Mouse (Mus musculus) spleen, postnatal 4 days (tissue): Measurements from ENCODE around the gene Sumf1.

Experiments
- DNase-seq, 2 experiments: peaks; one replicate each; pipeline ENCODE4 v3.0.0; 2022; ENCODE audit warnings: low spot score in 2 of 2

The Sumf1 gene

DNA sequence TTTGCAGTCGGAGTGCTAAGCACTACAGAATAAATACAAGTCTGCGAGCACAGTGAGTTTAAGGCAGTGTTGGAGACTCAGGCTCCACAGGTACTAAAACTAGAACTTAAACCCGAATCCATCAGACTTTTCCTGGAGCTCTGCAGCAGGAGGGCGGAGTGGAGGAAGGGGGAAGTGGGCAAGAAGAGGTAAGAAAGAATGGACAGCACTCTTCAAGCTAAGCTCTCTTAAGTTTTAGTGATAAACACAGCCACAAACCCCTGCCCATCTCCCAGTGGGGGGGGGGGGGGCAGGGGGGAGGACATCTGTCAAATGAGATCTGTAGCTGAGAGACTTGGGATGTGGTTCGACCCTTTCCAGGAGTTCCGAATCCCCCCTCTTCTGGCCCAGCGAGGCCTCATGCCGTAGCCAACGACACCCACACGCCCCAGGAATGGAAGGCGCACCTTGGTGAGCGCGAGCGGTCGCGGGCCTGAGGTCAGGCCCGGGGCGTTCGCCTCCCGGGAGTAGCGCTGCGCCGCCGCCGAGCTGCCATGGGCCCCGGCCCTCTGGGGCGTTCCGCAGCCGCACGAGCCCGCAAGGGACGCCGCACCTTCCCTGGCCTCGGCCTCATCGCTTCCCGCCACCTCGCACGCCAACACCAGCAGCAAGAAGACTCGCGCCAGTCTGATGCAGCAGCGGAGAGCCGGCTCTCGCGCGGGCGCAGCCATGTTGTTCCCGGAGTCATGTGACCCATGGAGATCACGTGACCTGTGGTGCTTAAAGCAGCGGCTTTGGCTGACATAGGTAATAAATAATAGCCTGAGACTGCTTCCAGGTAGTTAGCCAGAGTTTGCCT lies at the start of gene Sumf1:
TSS of gene Sumf1 (minus strand) at position 736 of the 838 bp plus-strand sequence.
- DNase-seq: peak; percentile 83 to 90

DNA sequence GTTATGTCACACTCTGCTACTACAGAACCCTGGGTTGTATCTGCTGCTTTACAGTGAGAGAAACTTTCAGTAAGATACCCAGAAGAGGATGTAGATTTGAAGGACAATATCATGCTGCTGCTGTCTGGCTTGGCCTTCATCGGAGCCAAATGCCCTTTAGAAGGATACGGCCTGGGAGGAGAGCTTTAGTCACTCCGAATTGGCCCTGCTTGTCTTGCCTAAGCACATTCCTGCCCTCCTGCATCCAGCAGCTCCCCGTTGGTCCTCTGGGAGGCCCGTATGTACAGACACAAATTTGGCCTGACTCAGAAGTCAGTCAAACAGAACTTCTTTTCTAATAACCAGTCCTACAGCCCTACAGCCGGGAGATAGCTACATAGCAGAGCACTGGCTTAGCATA lies 49.2 kb upstream of the Sumf1 start:
- no peak for DNase-seq

DNA sequence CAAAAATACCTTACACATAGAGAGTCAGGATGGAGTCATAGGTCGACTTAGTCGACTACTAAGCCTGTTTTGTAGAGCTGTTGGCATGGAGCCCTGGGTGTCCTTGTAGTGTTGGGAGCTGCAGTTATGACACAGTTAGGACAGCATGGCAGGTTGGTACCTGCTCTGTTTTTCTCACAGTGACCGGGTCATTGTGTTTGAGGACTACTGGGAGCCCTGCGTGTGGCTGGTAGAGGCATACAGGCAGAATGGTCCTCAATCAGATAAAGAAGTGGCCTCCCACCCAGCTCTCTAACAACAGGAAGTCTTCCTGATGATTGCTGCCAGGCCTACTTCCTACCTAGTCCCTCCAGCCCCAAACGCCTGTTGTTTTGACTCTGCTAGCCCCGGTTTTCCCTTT lies 47.7 kb upstream of the Sumf1 start:
- DNase-seq: no peak

DNA sequence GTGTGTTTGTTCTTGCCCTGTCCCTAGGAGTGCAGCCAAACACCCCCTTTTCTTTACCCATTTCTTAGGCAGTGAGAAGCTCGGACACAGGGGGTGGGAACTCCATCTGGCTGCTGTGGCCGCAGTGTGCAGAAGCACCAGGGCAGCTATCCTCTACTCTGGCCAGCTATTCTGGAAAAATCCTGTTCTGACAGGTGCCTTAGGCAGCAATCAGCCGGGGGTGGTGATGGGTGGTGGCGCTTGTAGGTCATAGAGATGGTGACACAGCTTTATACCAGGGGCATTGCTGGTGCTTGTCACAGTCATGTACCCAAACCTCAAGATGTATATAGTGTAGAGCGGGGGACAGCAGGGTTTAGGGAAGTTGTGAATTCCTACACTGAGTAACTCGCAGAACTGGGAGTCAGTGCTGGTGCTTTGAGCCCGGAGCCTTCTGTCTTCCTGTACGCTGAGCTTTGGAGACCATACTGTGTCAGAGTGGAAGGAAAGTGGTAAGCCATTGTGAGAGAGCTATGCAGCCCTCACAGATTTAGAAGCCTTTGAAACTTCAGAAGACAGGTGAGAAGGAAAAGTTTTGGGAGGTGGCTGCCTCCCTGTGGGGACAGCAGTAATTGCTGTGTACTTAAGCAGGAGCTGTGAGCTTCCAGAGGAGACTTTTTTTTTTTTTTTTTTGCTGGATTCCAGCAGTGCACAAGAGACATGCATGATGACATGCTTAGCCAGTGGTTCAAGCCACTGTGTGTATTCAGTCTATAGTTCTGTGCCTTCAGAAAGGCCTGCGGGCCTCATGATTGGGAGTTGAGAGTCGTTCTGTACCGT lies 46.7 kb upstream of the Sumf1 start:
- DNase-seq: no peak

DNA sequence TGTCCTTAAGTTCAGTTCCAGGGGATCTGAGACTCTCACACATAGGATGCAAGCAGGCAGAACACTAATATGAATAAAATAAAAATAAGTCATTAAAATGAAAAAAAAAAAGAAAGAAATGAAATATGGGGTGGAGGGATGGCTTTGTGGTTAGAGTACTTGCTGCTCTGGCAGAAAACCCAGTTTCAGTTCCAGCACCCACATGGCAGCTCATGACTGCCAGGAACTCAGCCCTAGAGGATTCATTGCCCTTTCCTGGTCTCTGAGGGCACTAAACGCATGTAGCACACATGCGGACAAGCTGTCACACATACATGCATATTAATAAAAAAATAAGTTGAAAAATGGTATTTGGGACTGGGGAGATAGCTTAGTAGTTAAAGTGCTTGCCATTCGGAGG lies 45.2 kb upstream of the Sumf1 start:
- DNase-seq: no peak

DNA sequence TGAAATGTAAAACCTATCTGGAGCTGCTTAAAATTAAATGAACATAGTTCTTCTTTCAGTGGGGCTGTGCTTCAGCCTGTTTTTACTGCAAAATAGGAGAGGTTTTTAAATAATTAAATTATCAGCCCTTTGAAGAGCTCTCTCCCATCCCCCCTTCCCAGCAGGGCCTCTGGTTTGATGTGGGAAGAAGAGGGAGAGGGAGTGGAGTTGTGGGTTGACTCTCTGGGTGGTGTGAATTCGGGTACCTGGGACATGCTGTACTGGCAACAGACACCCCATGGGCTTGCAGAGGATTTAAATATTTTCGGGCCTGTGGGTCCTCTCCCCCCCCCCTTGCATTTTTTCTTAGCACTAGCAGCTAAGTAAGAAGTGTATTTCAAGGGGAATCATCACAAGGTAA lies 43.2 kb upstream of the Sumf1 start:
- no peak for DNase-seq

DNA sequence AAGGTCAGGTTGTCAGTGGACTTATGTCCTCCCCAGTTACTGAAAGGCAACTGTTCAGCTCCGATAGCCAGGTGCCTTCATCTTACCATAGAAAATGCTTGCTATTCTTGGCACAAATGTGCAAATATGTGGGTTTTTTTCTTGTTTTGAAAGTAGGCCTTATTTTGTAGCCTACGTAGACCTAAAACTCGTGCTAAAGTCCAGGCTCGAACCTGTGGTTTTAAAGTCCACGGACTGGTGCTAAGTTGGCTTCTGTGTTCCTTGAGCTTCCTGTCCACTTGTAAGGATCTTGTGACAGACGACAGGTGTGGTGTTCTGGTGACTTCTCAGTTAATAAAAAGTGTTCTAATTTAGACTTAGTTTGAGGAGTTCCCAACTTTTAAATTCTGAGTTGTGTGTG lies 42.7 kb upstream of the Sumf1 start:
- no peak for DNase-seq

DNA sequence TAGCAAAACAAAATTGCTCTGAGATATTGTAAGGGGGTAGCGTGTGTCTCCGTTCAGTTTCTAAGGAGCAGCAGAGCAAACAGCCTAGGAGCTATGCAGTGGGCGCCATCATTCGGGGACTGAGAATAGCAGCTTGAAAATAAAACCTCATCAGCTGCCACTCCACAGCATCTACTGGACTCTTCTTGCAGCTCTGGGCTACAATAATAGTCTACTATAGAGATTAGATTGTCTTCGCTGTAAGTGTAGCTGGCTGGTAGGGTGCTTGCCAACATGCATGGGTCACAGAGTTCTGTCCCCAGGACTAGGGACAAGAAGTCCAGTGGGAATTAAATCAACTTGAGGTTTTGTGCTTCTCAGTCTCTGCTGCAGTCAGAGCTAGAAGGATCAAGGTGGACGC lies 42.1 kb upstream of the Sumf1 start:
- DNase-seq: no peak

DNA sequence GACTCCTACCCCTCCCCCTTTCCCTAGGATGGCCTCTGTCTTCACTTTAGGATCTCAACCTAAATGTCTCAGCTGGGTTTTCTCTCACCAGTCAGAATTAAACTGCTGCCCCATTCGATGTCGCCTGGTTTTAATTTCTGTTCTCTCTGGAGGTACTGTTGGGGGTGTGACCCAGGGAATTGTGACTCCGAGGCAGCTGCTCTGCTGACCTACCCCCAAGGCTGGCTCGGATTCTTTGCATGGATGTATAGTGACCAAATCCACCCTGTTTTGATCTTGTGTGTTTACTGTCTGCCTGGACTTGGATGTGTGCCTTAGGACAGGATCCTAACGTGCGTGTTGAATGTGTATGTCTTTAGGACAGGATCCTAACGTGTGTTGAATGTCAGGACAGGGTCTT lies 40.8 kb upstream of the Sumf1 start:
- DNase-seq: no peak

DNA sequence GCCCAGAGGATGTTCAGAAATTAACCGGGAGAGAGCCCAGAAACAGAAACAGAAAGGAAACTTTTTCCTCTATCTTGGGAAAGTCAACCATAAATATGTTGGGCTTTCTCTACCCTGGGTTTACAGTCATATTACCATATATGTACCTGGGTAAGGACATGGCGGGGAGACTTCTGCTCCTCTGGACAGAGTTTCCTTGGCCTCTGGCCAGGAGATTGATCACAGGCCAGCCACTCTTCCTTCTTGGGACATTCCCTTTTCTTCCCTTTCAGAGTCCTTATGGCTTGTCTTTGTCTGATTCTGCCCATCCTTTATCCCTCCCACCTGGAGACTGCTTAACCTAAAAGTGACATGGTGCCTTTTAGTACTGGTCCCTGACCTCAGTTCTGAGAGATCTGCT lies 39.6 kb upstream of the Sumf1 start:
- DNase-seq: no peak

DNA sequence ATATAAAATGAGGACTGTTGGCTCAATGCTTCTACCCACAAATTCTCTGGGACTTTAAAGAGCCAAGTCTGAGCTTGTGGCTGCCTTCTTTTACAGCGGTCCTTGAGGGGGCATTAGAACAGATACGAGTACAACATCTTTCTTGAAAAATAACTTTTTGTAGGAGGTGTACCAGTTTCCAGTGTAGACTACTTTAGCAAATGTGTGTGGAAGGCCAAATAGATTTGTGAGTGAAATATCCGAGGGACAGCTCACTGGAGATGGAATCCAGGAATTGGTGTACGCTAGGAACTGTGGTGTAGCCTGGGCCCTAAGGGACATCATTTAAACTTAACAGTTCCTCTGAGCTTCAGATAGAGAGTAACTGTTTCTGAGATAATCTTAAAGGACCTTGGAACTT lies 39.0 kb upstream of the Sumf1 start:
- DNase-seq: no peak

DNA sequence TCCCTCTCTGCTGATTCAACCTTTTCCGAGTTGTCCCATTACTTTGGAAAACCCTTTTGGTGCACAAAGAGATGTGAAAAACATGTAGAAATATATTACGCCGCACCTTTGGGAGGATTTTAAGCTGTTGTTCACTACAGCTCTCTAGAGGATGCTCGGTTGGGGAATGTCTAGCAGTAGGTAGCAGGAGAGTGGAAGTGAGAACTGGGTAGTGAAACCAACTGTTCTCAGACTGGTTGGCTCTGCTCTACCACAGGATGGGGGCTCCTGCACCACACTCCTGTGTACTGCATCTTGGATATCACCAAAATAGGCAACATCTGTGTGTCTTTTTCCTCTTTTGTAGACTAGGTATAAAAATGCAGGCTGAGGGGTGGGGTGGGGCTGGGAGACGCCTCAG lies 37.5 kb upstream of the Sumf1 start:
- no peak for DNase-seq

DNA sequence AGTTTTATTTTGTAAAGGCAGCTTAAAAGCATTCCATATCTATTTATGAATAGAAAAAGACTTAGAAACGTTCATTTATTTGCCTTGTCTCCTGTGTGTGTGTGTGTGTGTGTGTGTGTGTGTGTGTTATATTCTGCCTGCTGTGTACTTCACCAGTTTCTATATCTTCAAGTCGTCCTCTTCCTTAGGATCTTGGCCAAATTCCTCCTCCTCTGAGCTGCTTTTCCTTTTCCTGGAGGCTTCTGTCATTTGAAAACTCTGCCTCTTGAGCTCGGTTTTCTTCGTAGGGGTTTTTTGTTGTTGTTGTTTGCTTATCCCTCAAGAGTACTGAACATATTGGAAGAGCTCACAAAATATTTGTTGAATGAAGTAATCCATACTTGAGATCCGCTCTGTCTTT lies 37.1 kb upstream of the Sumf1 start:
- no peak for DNase-seq

DNA sequence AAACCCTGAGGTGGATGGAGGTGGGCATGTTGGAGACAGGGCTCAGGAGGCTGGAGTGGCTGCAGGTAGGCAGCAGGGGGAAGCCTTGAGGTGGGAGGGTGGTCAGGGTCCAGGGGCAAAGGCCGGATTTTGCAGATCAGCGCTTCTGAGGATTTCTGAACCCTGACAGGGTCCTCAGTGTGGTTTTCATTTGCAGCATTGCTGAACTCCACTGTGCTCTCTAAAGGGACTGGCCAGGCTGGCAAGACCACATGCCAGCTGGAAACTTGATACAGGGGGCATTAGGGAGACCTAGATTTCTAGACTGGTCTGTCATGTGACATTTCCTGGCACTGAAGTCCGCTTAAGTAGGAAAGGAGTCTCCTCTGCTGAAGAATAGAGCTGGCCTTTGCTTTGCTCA lies 32.6 kb upstream of the Sumf1 start:
- DNase-seq: no peak

DNA sequence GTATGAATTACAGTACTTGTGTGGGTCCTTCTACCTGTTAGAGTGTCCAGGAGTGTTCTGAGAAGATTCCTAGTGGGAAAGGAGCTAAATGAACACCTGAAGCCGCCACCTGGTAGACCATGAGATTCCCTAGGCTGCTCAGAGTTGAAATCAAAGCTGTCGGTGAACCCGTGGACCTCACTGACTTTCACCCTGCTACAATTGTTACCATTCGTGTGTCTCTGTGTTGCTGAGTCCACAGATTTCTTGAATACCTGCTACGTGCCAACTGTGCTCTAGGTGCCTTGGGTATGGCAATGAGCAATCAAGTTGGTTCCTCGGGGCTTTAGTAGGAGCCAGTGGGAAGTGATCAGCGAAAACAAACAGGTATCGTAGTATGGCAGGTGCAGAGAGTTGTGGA lies 31.4 kb upstream of the Sumf1 start:
- no peak for DNase-seq

DNA sequence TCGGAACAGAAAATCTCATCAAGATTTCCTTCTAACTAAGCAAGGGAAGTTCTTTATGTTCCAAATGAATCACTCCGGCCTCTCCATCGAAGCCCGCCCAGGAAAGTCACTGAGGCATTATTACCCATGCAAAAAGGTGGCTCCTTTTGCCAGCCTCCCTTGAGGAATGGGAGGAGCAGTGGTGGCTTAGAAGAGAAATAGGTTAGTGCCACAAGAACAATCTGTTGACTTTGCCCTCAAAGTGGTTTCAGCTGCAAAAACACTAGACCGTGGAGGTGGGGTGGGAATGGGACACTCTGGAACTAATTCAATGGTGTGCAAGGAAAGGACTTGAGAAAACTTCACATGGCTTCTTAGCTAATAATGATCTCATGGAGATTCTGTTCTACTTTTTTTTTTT lies 30.7 kb upstream of the Sumf1 start:
- no peak for DNase-seq

DNA sequence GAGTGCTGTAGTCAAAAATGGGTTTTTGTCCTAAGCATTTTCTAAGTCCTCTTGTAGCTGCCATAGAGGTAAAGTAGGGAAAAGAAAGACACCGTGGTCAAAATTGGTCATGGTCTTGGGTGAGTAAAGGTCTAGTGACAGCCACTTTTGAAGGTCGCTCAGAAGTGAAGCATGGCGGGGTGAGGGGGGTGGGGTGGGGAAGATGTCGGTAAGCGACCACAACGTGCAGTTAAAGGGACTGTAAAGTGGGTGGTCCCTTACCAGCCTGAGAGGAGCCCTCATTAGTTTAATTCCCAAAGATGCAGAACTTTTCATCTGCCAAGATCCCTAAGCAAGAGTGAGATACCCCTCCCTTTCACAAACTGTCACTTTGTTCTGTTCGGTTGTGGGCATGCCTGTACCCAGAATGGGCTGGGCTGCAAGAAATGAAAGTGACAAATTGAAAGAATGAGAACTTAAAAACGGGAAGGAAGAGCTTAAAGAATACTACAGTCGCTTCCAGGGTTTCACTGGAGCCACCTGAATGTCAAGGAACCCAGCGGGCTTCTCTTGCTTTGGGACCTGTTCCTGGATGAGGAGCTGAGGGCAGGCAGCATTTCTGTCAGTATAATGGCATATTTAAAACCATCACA lies 29.0 kb upstream of the Sumf1 start:
- DNase-seq: no peak

DNA sequence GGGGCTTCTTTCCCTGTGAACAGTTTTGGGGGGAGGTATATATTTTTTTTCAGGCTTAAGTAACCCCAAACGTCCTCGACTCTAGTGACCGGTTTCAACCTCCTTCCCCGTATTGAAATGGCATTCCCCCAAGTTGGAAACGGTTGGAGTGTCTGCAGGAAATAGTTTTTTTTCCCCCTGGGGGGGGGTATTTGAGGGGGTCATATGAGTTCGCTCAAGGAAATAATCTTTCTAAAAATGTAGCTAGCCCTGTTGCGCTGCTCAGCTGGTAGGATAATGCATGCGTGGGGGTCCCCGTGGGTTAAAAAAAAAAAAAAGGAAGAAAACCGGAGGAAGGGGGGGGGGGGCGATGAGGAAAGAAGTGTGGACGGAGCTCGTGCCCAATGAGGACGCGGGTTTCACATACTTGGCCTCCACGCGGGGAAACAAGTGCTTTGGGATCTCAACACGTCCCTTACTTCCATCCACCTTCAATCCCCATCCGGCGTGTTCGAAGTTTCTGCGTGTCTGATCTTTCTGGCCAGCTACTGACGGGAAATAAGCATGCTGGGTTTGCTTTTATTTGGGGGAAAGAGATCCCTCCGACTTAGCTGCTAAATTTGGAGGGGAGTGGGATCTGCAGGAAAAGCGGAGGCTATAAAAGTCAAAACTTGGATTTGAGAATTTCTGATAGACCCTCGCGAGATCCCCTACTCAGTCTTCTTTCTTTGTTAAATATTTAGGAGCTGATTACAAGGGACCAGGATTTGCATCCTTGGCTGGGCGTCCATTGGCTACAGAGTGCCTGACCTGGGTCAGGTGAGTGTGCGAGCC lies 28.3 kb upstream of the Sumf1 start:
- no peak for DNase-seq

DNA sequence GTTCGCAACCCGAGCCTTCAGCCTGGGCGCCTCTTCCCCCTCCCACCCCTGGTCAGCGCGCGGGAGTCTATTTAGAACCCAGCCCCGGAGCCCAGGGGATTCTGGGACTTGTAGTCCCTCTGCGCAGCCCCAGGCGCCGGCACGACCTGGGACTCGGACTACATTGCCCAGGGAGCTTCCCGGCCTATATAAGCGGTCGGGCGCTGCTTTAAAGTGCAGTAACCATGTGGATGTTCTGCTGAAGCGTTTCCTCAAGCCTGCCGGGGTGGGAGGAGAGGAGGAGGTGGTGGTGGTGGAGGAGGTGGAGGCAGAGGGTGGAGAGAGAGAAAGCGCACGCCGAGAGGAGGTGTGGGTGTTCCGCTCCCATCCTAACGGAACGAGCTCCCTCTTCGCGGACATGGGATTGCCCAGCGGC lies 27.5 kb upstream of the Sumf1 start, which contains the start of gene Itpr1:
TSS of gene Itpr1 (plus strand) at position 216 of the 415 bp plus-strand sequence.
- DNase-seq: peak; percentile 94 to 97

DNA sequence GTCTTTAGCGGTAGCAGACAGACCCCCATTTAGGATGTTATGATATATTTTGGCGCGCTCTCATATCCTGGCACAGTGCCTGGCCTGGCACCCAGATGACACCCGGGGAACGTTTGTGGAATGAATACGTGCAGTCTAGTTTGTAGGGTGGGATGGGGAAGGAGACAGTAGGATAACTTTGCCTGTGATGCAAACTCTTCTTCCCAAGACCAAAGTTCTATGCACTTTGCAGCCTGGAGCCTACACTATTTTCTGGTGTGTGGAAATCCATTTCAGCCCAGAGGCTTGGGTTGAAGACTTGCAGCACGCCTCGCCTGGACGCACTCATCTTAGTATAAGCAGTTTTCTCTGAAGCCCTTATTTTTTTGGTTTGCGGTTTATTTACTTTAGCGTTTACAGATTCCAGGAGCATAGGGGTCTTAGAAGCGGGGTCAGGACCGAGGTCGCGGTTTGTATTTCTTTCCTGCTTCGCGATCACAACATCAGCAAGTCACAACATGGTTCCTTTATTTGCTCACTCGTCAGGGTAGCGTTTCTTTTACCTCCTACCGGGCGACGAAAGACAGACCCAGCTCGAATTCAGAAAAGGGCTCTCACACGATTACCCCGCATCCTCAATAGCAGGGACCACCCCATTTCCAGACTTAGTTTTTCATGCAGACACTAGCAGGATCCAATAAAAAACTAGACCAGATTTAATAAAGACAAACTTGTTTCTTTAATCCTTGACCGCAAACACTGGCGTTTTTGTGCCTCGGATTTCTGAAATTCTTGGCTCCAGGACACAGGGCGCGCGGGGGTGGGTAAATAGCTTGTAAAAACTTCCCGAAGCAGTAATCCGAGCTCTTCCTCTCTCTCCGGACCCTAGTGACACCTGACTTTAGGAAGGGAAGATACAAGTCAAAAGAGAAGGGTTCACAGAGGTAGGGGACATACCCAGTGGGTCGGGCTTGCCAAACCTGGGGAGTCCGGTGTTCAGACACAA lies 26.8 kb upstream of the Sumf1 start:
- no peak for DNase-seq
